Mouse (Mus musculus) heart, embryonic 12.5 days (tissue): ENCODE results near the gene Nfkbia. TPM values are rescaled to one million over a fixed set of nuclear protein-coding genes. Genes with fewer than 3 reads are reported as not detected.
A peak's percentile ranks its signal among the peaks of the same experiment; 100 is the strongest.

Source experiments
- ATAC-seq: fragments of 200-750 bp; cut with Nextera tagmentation; 2 replicates; pipeline ENCODE4 v1.8.0; 2017; ENCODE audit warnings: moderate TSS enrichment, moderate library complexity; ENCODE audit not compliant: insufficient number of reproducible peaks, low FRiP score
- H3K27ac ChIP-seq: fragments of 300-500 bp; sonication (generic); 2 replicates; pipeline ENCODE4 v1.5.1; 2016; ENCODE audit warnings: mild to moderate bottlenecking, moderate library complexity; ENCODE audit not compliant: poor library complexity, severe bottlenecking
- H3K27me3 ChIP-seq: fragments of 300-500 bp; sonication (generic); replicated peaks from 2 replicates; pipeline ENCODE4 v1.6.1; 2016; ENCODE audit warnings: mild to moderate bottlenecking, moderate library complexity
- H3K36me3 ChIP-seq: fragments of 300-500 bp; sonication (generic); 2 replicates; pipeline ENCODE4 v1.6.1; 2016; ENCODE audit warnings: mild to moderate bottlenecking, moderate library complexity
- H3K4me1 ChIP-seq: fragments of 300-500 bp; sonication (generic); replicated peaks from 2 replicates; pipeline ENCODE4 v1.6.1; 2016; ENCODE audit warnings: mild to moderate bottlenecking
- H3K4me2 ChIP-seq: fragments of 300-500 bp; sonication (generic); 2 replicates; pipeline ENCODE4 v1.6.1; 2016; ENCODE audit warnings: mild to moderate bottlenecking, moderate library complexity
- H3K4me3 ChIP-seq: fragments of 300-500 bp; sonication (generic); 2 replicates; pipeline ENCODE4 v1.5.1; 2016; ENCODE audit warnings: mild to moderate bottlenecking
- H3K9ac ChIP-seq: fragments of 300-500 bp; sonication (generic); 2 replicates; pipeline ENCODE4 v1.6.1; 2016; ENCODE audit warnings: mild to moderate bottlenecking, moderate library complexity
- H3K9me3 ChIP-seq: fragments of 300-500 bp; sonication (generic); replicated peaks from 2 replicates; pipeline ENCODE4 v1.6.1; 2016; ENCODE audit warnings: mild to moderate bottlenecking, moderate library complexity
- WGBS: fragments of 180-500 bp; shearing (Covaris S2); methylation state at CpG from one replicate; pipeline ENCODE4 v1.1.7; 2016; 5-methylcytosine and 5-hydroxymethylcytosine counted together
- polyA plus RNA-seq: library from polyadenylated mRNA; unstranded; fragments of >200 nt; fragmentation: Nextera tagmentation; extraction: Ambion mirVana; gene quantifications from 2 replicates; pipeline ENCODE4 v1.2.1, GENCODE M21; 2016

The Nfkbia gene
- polyA plus RNA-seq, 1 experiment from 2014 or later, result 38.8 TPM

DNA sequence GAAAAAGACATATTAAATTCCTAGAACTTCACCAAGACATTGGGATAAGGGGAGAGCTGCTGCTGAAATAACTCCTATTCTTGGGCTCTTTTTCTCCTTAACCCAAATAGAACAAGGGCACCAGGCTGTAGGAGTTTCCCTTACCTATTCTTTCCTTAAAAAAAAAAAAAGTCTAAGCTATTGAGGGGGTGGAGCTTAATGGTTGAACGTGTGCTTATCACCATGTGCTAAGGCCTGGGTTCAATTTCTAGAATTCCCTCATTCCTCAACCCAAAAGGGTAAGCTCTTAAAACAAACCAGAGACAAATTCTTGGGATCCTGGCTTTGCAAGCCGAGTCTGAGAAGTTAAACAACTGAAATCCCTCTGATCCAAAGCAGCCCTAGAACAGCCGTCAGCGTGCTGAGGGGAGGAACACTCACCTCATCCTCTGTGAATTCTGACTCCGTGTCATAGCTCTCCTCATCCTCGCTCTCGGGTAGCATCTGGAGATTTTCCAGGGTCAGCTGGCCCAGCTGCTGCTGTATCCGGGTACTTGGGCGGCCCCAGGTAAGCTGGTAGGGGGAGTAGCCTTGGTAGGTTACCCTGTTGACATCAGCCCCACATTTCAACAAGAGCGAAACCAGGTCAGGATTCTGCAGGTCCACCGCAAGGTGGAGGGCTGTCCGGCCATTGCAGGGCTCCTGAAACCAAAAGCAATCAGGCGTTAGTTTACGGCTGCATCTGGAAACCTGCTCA lies 2.3 kb downstream of the Nfkbia start:
- Histone ChIP-seq H3K9me3 (no peaks in the 10 kb centered on the region), H3K4me2 (peak overlapping the region; percentile 91), H3K4me1 (peaks cover 24% of the 10 kb centered on the region), H3K36me3 (peaks cover 50% of the 10 kb centered on the region), H3K4me3 (no peak overlapping the region), H3K27ac (peak overlapping the region; percentile 18; the same call in 1 of the 2 replicates), H3K27me3 (no peaks in the 10 kb centered on the region), H3K9ac (no peak overlapping the region)
- no peak for ATAC-seq
- WGBS, result 85% methylated on average over 14 of the region's 14 CpGs

DNA sequence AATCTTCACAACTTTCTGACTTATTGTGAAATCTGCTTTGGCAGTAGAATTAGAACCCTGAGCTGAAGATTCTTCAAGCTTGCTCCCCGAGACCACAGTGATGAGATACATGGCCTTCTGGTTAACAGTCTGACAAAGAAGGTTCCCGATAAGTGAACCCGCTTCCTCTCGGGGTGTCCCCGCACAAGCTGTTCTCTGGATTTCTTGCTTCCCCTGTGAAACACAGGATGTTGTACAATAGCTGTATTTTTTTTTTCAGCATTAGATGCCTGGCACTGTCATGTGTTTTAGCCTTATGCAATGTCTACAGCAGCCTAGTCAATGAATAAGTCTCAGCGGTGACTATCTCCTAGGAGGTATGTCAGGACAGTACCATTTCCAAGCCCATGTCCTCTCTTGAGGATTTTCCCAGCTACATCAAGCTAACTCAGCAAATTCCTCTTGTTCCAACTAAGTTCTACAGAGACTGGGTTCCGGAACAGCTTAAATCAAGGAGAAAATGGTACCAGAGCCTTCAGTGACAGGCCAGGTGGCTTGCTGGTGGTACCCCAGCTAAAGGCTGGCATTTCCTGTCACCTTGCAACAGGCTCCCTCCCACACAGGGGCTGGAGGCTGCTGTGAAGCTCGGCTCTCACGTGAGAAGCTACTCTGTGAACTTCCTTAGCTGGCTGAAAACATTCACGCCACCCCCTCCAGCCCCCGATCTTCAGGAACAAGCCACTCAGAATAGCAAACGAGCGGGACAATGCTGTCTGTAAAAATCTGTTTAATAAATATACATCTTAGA lies 3.6 kb downstream of the Nfkbia start:
- H3K9me3 ChIP-seq, result no peaks in the 10 kb centered on the region
- H3K9ac ChIP-seq, result no peak overlapping the region
- peaks cover 50% of the 10 kb centered on the region for H3K36me3 ChIP-seq
- H3K4me2 ChIP-seq, result no peak overlapping the region
- H3K4me1 ChIP-seq, result peaks cover 24% of the 10 kb centered on the region
- H3K27ac ChIP-seq, result no peak overlapping the region
- 83% methylated on average over 13 of the region's 13 CpGs for WGBS
- H3K27me3 ChIP-seq, result no peaks in the 10 kb centered on the region
- no peak for ATAC-seq
- no peak overlapping the region for H3K4me3 ChIP-seq

DNA sequence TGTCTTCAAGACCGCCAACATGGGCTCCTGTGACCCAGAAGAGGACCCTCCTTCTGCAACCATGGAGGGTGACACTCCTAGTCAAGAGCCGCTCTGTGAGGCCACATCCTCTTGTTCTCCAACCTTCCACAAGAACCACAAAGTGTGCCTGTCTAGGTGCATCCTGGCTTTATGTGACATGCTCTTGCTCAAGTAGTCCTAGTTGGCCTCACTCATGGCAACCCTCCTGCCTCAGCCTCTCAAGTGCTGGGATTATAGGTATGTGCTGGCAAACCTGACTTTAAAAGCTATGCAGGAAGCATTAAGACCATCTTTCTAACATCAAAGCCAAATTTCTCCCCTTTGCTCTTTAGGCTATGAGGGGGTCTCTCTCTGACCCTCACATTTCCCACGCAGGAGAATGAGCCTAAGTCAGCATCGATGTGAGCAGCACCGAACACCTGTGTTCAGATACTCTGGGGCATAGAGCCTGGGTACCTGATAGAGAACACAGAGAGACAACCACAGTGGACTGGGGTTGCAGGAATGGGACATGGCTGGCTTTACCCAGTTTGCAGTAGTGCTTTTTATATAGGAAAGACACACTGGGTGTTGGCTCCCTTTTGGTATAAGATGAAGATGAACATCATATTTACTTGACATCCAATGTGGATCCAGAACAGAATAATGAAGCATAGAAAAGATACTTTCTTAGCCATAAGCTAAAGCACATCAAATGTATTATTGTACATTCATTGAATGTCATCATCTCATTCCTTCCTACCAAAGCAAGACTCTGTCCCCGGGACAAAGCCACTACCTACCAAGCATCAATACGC lies 4.4 kb downstream of the Nfkbia start:
- WGBS, result 92% methylated on average over 7 of the region's 7 CpGs
- H3K36me3 ChIP-seq, result peaks cover 50% of the 10 kb centered on the region
- no peak for ATAC-seq
- no peak overlapping the region for H3K27ac ChIP-seq
- H3K27me3 ChIP-seq, result no peaks in the 10 kb centered on the region
- H3K4me1 ChIP-seq, result peaks cover 18% of the 10 kb centered on the region
- no peak overlapping the region for H3K4me3 ChIP-seq
- H3K9ac ChIP-seq, result no peak overlapping the region
- H3K4me2 ChIP-seq, result no peak overlapping the region
- no peaks in the 10 kb centered on the region for H3K9me3 ChIP-seq

- Histone ChIP-seq H3K27ac (no peak overlapping the region), H3K27me3 (no peaks in the 10 kb centered on the region), H3K4me2 (no peak overlapping the region), H3K9ac (no peak overlapping the region), H3K4me1 (peaks cover 14% of the 10 kb centered on the region), H3K36me3 (peaks cover 50% of the 10 kb centered on the region), H3K4me3 (no peak overlapping the region), H3K9me3 (no peaks in the 10 kb centered on the region)
- 66% methylated on average over 18 of the region's 18 CpGs for WGBS
- no peak for ATAC-seq
Observed at GRCm38 (mm10) chr12:55486923-55487674, 5.3 kb downstream of the Nfkbia start.

DNA sequence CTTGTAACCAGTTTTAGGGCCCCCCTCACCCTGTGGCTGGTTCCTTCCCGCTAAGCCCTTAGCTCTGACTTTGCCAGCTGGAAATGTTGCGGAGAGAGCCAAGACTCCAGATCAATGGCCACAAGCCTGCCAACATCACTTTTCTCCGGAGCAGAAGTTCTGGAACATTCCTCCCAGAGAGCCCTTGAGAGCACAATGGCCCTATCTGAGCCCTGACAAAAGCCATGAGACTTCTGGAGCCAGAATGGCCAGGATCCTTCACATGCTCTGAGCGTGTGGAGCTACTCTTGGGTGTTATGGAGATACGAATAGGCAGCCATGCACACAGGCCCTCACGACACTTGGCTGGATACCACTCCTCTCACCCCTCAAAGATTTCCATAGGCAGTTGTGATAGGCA lies 7.6 kb downstream of the Nfkbia start:
- no peak overlapping the region for H3K4me2 ChIP-seq
- H3K4me1 ChIP-seq, result peaks cover 9% of the 10 kb centered on the region
- WGBS, result 78% methylated on average over 6 of the region's 6 CpGs
- no peak overlapping the region for H3K4me3 ChIP-seq
- ATAC-seq, result no peak
- no peaks in the 10 kb centered on the region for H3K27me3 ChIP-seq
- H3K9ac ChIP-seq, result no peak overlapping the region
- no peak overlapping the region for H3K27ac ChIP-seq
- H3K9me3 ChIP-seq, result no peaks in the 10 kb centered on the region
- peaks cover 36% of the 10 kb centered on the region for H3K36me3 ChIP-seq

GRCm38 (mm10) chr12:55484079-55484774 lies 8.2 kb downstream of the Nfkbia start:
- no peak overlapping the region for H3K4me2 ChIP-seq
- H3K27me3 ChIP-seq, result no peaks in the 10 kb centered on the region
- H3K36me3 ChIP-seq, result peaks cover 31% of the 10 kb centered on the region
- 73% methylated on average over 10 of the region's 10 CpGs for WGBS
- no peak for ATAC-seq
- no peak overlapping the region for H3K9ac ChIP-seq
- H3K27ac ChIP-seq, result no peak overlapping the region; the same call in 1 of the 2 replicates
- H3K4me3 ChIP-seq, result no peak overlapping the region
- no peaks in the 10 kb centered on the region for H3K9me3 ChIP-seq
- peaks cover 9% of the 10 kb centered on the region for H3K4me1 ChIP-seq

DNA sequence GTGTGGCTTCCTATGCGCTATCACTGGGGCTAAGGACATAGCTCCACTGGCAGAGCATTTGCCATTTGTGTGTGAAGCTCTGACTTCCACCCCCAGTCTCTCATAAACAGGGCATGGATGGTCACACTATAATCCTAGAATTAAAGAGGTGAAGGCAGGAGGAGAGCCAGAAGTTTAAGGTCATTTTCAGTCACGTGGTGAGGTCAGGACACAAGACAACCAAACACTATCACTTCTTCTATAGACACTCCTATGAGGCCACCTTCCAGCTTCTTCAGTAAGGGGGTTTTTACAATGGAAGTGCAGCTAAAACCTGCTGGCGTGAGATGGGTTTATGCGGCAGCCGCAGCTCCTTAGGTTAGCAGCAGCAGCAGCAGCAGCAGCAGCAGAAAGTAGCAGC lies 8.9 kb downstream of the Nfkbia start:
- no peak overlapping the region for H3K4me3 ChIP-seq
- H3K27ac ChIP-seq, result no peak overlapping the region; the same call in 1 of the 2 replicates
- H3K4me2 ChIP-seq, result no peak overlapping the region
- no peaks in the 10 kb centered on the region for H3K27me3 ChIP-seq
- ATAC-seq, result no peak
- WGBS, result 74% methylated on average over 5 of the region's 5 CpGs
- H3K36me3 ChIP-seq, result peaks cover 25% of the 10 kb centered on the region
- no peaks in the 10 kb centered on the region for H3K9me3 ChIP-seq
- no peak overlapping the region for H3K9ac ChIP-seq
- H3K4me1 ChIP-seq, result peaks cover 9% of the 10 kb centered on the region; the same call in 1 of the 2 replicates

- H3K27me3 ChIP-seq, result no peaks in the 10 kb centered on the region
Observed at GRCm38 (mm10) chr12:55482732-55483131, 9.7 kb downstream of the Nfkbia start.

DNA sequence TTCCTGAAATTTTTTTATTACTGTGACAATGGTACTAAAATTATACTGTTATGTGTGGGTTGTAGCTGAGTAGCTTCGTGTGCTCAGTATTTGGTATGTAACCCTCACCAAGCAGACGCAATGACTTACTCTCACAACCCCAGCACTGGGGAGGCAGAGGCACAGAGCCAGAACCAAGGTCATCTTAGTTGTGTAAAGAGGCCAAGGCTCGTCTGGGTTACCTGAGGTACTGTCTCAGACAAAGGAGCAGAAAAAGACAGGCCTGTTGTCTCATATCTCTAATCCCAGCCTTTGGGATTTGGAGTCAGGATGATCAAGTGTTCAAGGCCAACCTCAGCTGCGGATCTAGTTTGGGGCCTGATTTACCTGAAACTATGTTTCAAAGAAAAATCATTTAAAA lies 10.7 kb downstream of the Nfkbia start:
- Histone ChIP-seq H3K4me1 (peaks cover 9% of the 10 kb centered on the region; the same call in 1 of the 2 replicates), H3K27me3 (no peaks in the 10 kb centered on the region), H3K4me3 (no peak overlapping the region), H3K4me2 (no peak overlapping the region), H3K9ac (no peak overlapping the region), H3K27ac (no peak overlapping the region), H3K36me3 (peaks cover 12% of the 10 kb centered on the region), H3K9me3 (no peaks in the 10 kb centered on the region)
- WGBS, result 76% methylated on average over 4 of the region's 4 CpGs
- ATAC-seq, result no peak

More at GRCm38 (mm10) chr12:55482732-55483131, 9.7 kb downstream of the Nfkbia start:
- Histone ChIP-seq H3K9ac (no peak overlapping the region), H3K4me1 (peaks cover 9% of the 10 kb centered on the region; the same call in 1 of the 2 replicates), H3K4me2 (no peak overlapping the region), H3K9me3 (no peaks in the 10 kb centered on the region), H3K36me3 (peaks cover 17% of the 10 kb centered on the region), H3K27ac (no peak overlapping the region), H3K4me3 (no peak overlapping the region)
- WGBS, result 79% methylated on average over 10 of the region's 10 CpGs
- ATAC-seq, result no peak
